Comparison of ENCODE assay signal across 14 mouse cellular contexts in the genomic region with DNA sequence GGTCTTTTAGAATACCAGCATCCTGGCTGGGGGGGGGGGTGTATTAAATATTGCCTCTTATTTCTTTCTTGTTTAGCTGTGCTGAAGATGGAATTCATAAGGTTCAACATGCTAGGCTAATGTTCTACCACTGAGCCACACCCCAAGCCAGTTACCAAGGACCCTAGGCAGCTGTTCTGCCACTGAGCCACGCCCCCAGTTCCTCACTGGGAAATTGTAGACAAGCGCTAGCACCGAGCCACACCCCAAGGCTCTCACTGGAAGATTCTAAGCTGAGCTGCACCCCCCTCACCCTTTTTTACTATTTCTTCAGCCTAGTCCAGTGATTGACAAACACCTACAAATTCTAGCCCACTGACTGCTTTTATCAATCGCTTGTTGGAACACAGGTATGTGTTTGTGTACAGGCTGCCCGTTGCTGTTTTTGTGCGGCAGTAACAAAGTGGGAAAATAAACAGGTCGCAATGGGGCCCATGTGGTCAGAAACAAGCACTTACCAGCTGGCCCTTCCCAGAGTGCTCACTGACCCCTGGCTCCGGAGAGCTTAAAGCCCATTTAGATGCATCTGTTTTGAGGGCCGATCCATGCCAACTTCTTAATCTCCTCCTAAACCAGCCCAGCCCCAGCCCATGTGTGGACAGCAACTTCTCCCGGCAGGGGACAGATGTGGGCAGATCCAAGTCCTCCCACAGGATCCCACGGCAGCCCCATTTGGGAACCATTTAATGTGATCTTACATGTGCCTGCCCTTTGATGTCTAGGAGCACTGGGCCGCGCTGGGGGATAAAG. TPM values are rescaled to one million over a fixed set of nuclear protein-coding genes. Genes with fewer than 3 reads are reported as not detected.
A peak's percentile ranks its signal among the peaks of the same experiment; 100 is the strongest.
DNase-seq lines count a peak whose midpoint lies in the region; ATAC-seq and TF ChIP-seq lines count a peak whose summit lies in the region.
"Had no signal": no experiment of that assay in that cellular context is flagged by ENCODE, and none has a peak within 500 bp of the region (broad histone marks: within the 10 kb centered on the region; RNA-seq: fewer than 3 reads in every experiment).

No protein-coding gene starts in this region.

- peaks cover 74% of the 10 kb centered on the region for H3K4me1 ChIP-seq in heart, embryonic 13.5 days
- peaks cover 6% of the 10 kb centered on the region; the same call in 1 of the 2 replicates for H3K4me1 ChIP-seq in lung, postnatal 0 days (ENCODE audit: insufficient read depth, low read depth, low read length)
- no peaks in the 10 kb centered on the region; the same call in 1 of the 2 replicates for H3K4me1 ChIP-seq in forebrain, embryonic 16.5 days (replicated peaks; ENCODE audit: control insufficient read depth, insufficient read depth, low read length)
- H3K4me1 ChIP-seq in neural tube, embryonic 15.5 days: peaks cover 37% of the 10 kb centered on the region

- no peak overlapping the region for H3K9ac ChIP-seq in heart, embryonic 13.5 days
- no peak overlapping the region for H3K9ac ChIP-seq in lung, postnatal 0 days (replicated peaks; ENCODE audit: low read depth)
- H3K9ac ChIP-seq in forebrain, embryonic 16.5 days (replicated peaks; ENCODE audit: low read depth, low read length): no peak overlapping the region
- H3K9ac ChIP-seq in neural tube, embryonic 15.5 days (replicated peaks): no peak overlapping the region
- H3K9ac ChIP-seq: hindbrain, embryonic 15.5 days; neural tube, embryonic 12.5 days had no signal

- H3K9me3 ChIP-seq in heart, embryonic 13.5 days: no peaks in the 10 kb centered on the region
- no peaks in the 10 kb centered on the region for H3K9me3 ChIP-seq in lung, postnatal 0 days (ENCODE audit: low read length)
- H3K9me3 ChIP-seq in forebrain, embryonic 16.5 days (ENCODE audit: control insufficient read depth, low read length): no peaks in the 10 kb centered on the region
- H3K9me3 ChIP-seq in neural tube, embryonic 15.5 days (replicated peaks): no peaks in the 10 kb centered on the region
- H3K9me3 ChIP-seq: hindbrain, embryonic 15.5 days; megakaryocyte, embryonic 14.5 days; neural tube, embryonic 12.5 days had no signal

- ATAC-seq in heart, embryonic 13.5 days (ENCODE audit: extremely low read depth, insufficient number of reproducible peaks, low FRiP score, low TSS enrichment): no peak
- ATAC-seq in lung, postnatal 0 days: peak; percentile 24; the same call in 1 of the 2 replicates
- ATAC-seq in megakaryocyte progenitor cell, adult 5-6 weeks (replicated peaks; ENCODE audit: poor library complexity): peak; percentile 44; the same call in 1 of the 2 replicates
- no peak for ATAC-seq in forebrain, embryonic 16.5 days
- no peak for ATAC-seq in neural tube, embryonic 15.5 days (ENCODE audit: low FRiP score)
- ATAC-seq: CD4-positive, CD25-positive, alpha-beta regulatory T cell, adult 4 months; Patski had no signal

- no peak overlapping the region for H3K4me3 ChIP-seq in heart, embryonic 13.5 days
- no peak overlapping the region for H3K4me3 ChIP-seq in lung, postnatal 0 days (ENCODE audit: low read depth, low read length)
- no peak overlapping the region for H3K4me3 ChIP-seq in forebrain, embryonic 16.5 days (replicated peaks; ENCODE audit: low read length)
- no peak overlapping the region for H3K4me3 ChIP-seq in neural tube, embryonic 15.5 days (replicated peaks)
- H3K4me3 ChIP-seq: hindbrain, embryonic 15.5 days; megakaryocyte, embryonic 14.5 days; neural tube, embryonic 12.5 days had no signal

- H3K27ac ChIP-seq in heart, embryonic 13.5 days (replicated peaks): peak overlapping the region; percentile 29; the same call in 1 of the 2 replicates
- no peak overlapping the region for H3K27ac ChIP-seq in lung, postnatal 0 days (ENCODE audit: low read length)
- no peak overlapping the region for H3K27ac ChIP-seq in forebrain, embryonic 16.5 days (ENCODE audit: low read length)
- no peak overlapping the region for H3K27ac ChIP-seq in neural tube, embryonic 15.5 days (replicated peaks)
- H3K27ac ChIP-seq: hindbrain, embryonic 15.5 days; neural tube, embryonic 12.5 days had no signal

- no peak overlapping the region for H3K4me2 ChIP-seq in heart, embryonic 13.5 days
- H3K4me2 ChIP-seq in lung, postnatal 0 days (replicated peaks; ENCODE audit: low read depth, low read length): no peak overlapping the region
- no peak overlapping the region for H3K4me2 ChIP-seq in forebrain, embryonic 16.5 days (ENCODE audit: low read length)
- H3K4me2 ChIP-seq in neural tube, embryonic 15.5 days: no peak overlapping the region
- H3K4me2 ChIP-seq: hindbrain, embryonic 15.5 days; neural tube, embryonic 12.5 days had no signal

- H3K27me3 ChIP-seq in heart, embryonic 13.5 days (replicated peaks): 0 out of 2 replicates have a peak, but pooled peaks cover 6% of the 10 kb centered on the region
- H3K27me3 ChIP-seq in lung, postnatal 0 days (replicated peaks; ENCODE audit: insufficient read depth, low read length): no peaks in the 10 kb centered on the region
- H3K27me3 ChIP-seq in forebrain, embryonic 16.5 days (replicated peaks; ENCODE audit: control insufficient read depth, insufficient read depth, low read length): no peaks in the 10 kb centered on the region
- H3K27me3 ChIP-seq in neural tube, embryonic 15.5 days (replicated peaks): no peaks in the 10 kb centered on the region
- H3K27me3 ChIP-seq: hindbrain, embryonic 15.5 days; neural tube, embryonic 12.5 days; Patski had no signal

- no peak for TF ChIP-seq CTCF in lung, postnatal 0 days (IDR thresholded peaks at IDR 0.05)

- 59% methylated on average over 13 of the region's 13 CpGs for WGBS in heart, embryonic 13.5 days
- WGBS in lung, postnatal 0 days: 37% methylated on average over 13 of the region's 13 CpGs
- WGBS in forebrain, embryonic 16.5 days: 52% methylated on average over 13 of the region's 13 CpGs
- WGBS in neural tube, embryonic 15.5 days: 56% methylated on average over 13 of the region's 13 CpGs

- DNase-seq in heart, postnatal 25 days (ENCODE audit: low spot score): no peak
- DNase-seq in lung, postnatal 0 days (ENCODE audit: low spot score): peak; percentile 54
- no peak for DNase-seq in lung, adult 18-20 months
- DNase-seq in ZHBTc4 (ENCODE audit: low read depth, low spot score): peak; percentile 61
- DNase-seq: adrenal gland, postnatal 10 days had no signal

- intact Hi-C loops in heart, postnatal 25 days (cut with DNase I): no loop called here

- TF ChIP-seq EP300 in lung, postnatal 0 days (IDR thresholded peaks at IDR 0.05): no peak

- no peaks in the 10 kb centered on the region for H3K36me3 ChIP-seq in heart, embryonic 13.5 days
- H3K36me3 ChIP-seq in lung, postnatal 0 days (ENCODE audit: insufficient read depth, low read length): no peaks in the 10 kb centered on the region
- no peaks in the 10 kb centered on the region for H3K36me3 ChIP-seq in forebrain, embryonic 16.5 days (ENCODE audit: control insufficient read depth, insufficient read depth)
- H3K36me3 ChIP-seq in neural tube, embryonic 15.5 days: no peaks in the 10 kb centered on the region
- H3K36me3 ChIP-seq: hindbrain, embryonic 15.5 days; neural tube, embryonic 12.5 days had no signal

RNA-seq across cellular contexts. Expression of a gene that starts 11.8 kb away (rescaled TPM):
- polyA plus RNA-seq in heart, embryonic 13.5 days (2015; fragmentation: Nextera tagmentation; extraction: Ambion mirVana): 9.3 and 10.1 TPM in 2 replicates
- total RNA-seq in heart, postnatal 25 days (2021): 10 to 100 TPM; 16.7 to 20.8 TPM
- polyA plus RNA-seq in lung, postnatal 0 days (2015; fragmentation: Nextera tagmentation; extraction: Ambion mirVana): 0.72 and 0.96 TPM in 2 replicates
- 1.7 TPM in 2 replicates for total RNA-seq in megakaryocyte progenitor cell, adult 5-6 weeks (2015)
- total RNA-seq in megakaryocyte progenitor cell, adult 5-6 weeks (2017): 0.17 and 0.47 TPM in 2 replicates
- polyA plus RNA-seq in forebrain, embryonic 16.5 days (2015; fragmentation: Nextera tagmentation; extraction: Ambion mirVana): 1.8 and 2.0 TPM in 2 replicates
- 4.8 and 5.6 TPM in 2 replicates for polyA plus RNA-seq in neural tube, embryonic 15.5 days (2015; fragmentation: Nextera tagmentation; extraction: Ambion mirVana)

Comparison
In these comparisons a context has a peak if more than half of its experiments do, and no peak if none do; other contexts are left out.
1. DNase-seq: peak in lung, postnatal 0 days (single experiment) and ZHBTc4 (single experiment); none in heart, postnatal 25 days (single experiment) and lung, adult 18-20 months (0 of 2).
2. ATAC-seq: peak in lung, postnatal 0 days (single experiment) and megakaryocyte progenitor cell, adult 5-6 weeks (single experiment); none in heart, embryonic 13.5 days (single experiment), forebrain, embryonic 16.5 days (single experiment) and neural tube, embryonic 15.5 days (single experiment).